In genomic region chr11:116555572-116555971, GRCm38 (mm10) we compare ENCODE assay signal across 26 mouse cellular contexts. TPM values are rescaled to one million over a fixed set of nuclear protein-coding genes. Genes with fewer than 3 reads are reported as not detected.
DNase-seq lines count a peak whose midpoint lies in the region; ATAC-seq and TF ChIP-seq lines count a peak whose summit lies in the region.
"Had no signal": no experiment of that assay in that cellular context is flagged by ENCODE, and none has a peak within 500 bp of the region (broad histone marks: within the 10 kb centered on the region; RNA-seq: fewer than 3 reads in every experiment).

No protein-coding gene starts in this region.

- no peak for TF ChIP-seq RAD21 in CH12.LX (IDR thresholded peaks at IDR 0.05; ENCODE audit: low read depth, low read length)

- no peak for TF ChIP-seq CTCF in forebrain, postnatal 0 days (IDR thresholded peaks at IDR 0.05; ENCODE audit: low read depth)
- no peak for TF ChIP-seq CTCF in CH12.LX (conservative IDR thresholded peaks at IDR 0.05 in 1 of 2, IDR thresholded peaks at IDR 0.05 in 1 of 2; ENCODE audit: low read depth in 2 of 2, low read length in 2 of 2)

- WGBS in forebrain, postnatal 0 days, result 73% methylated on average over 1 of the region's 1 CpGs
- 73% methylated on average over 1 of the region's 1 CpGs for WGBS in forebrain, embryonic 15.5 days
- WGBS in hindbrain, embryonic 15.5 days, result 67% methylated on average over 1 of the region's 1 CpGs
- 61% methylated on average over 1 of the region's 1 CpGs for WGBS in hindbrain, embryonic 11.5 days

- H3K9ac ChIP-seq in forebrain, postnatal 0 days, result no peak overlapping the region
- H3K9ac ChIP-seq in forebrain, embryonic 15.5 days (replicated peaks), result no peak overlapping the region
- no peak overlapping the region for H3K9ac ChIP-seq in hindbrain, embryonic 15.5 days
- H3K9ac ChIP-seq in hindbrain, embryonic 11.5 days (ENCODE audit: low read depth, low read length), result no peak overlapping the region
- no peak overlapping the region for H3K9ac ChIP-seq in CH12.LX (ENCODE audit: insufficient read depth, low read depth)
- H3K9ac ChIP-seq: embryonic facial prominence, embryonic 13.5 days; liver, postnatal 0 days had no signal

- no peak overlapping the region for H3K4me3 ChIP-seq in forebrain, postnatal 0 days (ENCODE audit: low read depth, low read length)
- H3K4me3 ChIP-seq in forebrain, embryonic 15.5 days, result no peak overlapping the region
- no peak overlapping the region for H3K4me3 ChIP-seq in hindbrain, embryonic 15.5 days
- H3K4me3 ChIP-seq in hindbrain, embryonic 11.5 days (ENCODE audit: low read depth, low read length), result no peak overlapping the region
- H3K4me3 ChIP-seq in megakaryocyte, embryonic 14.5 days (replicated peaks), result peak overlapping the region; percentile 79
- no peak overlapping the region for H3K4me3 ChIP-seq in CH12.LX (replicated peaks in 1 of 3; ENCODE audit: low read depth in 2 of 3, low read length in 2 of 3, poor library complexity in 1 of 3)
- H3K4me3 ChIP-seq: embryonic facial prominence, embryonic 13.5 days; erythroblast, embryonic 14.5 days; left cerebral cortex, adult 2 months had no signal

- no peak for TF ChIP-seq POLR2A in CH12.LX (IDR thresholded peaks at IDR 0.05; ENCODE audit: low read depth, low read length)

- no peaks in the 10 kb centered on the region for H3K27me3 ChIP-seq in forebrain, postnatal 0 days (ENCODE audit: insufficient read depth, low read length)
- H3K27me3 ChIP-seq in forebrain, embryonic 15.5 days, result no peaks in the 10 kb centered on the region
- no peaks in the 10 kb centered on the region for H3K27me3 ChIP-seq in hindbrain, embryonic 15.5 days
- no peaks in the 10 kb centered on the region for H3K27me3 ChIP-seq in hindbrain, embryonic 11.5 days (ENCODE audit: control insufficient read depth, insufficient read depth, low read length)
- H3K27me3 ChIP-seq in megakaryocyte, embryonic 14.5 days (replicated peaks), result peaks cover 7% of the 10 kb centered on the region
- no peaks in the 10 kb centered on the region for H3K27me3 ChIP-seq in CH12.LX (replicated peaks)
- H3K27me3 ChIP-seq: embryonic facial prominence, embryonic 13.5 days had no signal

- peak; percentile 51; the same call in 1 of the 2 replicates for ATAC-seq in forebrain, postnatal 0 days
- no peak for ATAC-seq in forebrain, embryonic 15.5 days (replicated peaks)
- 0 out of 2 replicates have a peak, but pooled peaks have one; percentile 27 for ATAC-seq in hindbrain, embryonic 15.5 days (ENCODE audit: low FRiP score, low read depth)
- no peak for ATAC-seq in hindbrain, embryonic 11.5 days (ENCODE audit: low FRiP score)
- ATAC-seq in megakaryocyte, adult 5-6 weeks (ENCODE audit: poor library complexity, severe bottlenecking), result no peak
- ATAC-seq: forebrain, embryonic 14.5 days; liver, postnatal 0 days; lung, postnatal 0 days had no signal

- peaks cover 11% of the 10 kb centered on the region for H3K4me1 ChIP-seq in forebrain, postnatal 0 days (ENCODE audit: insufficient read depth)
- H3K4me1 ChIP-seq in forebrain, embryonic 15.5 days, result peaks cover 20% of the 10 kb centered on the region
- peaks cover 48% of the 10 kb centered on the region for H3K4me1 ChIP-seq in hindbrain, embryonic 15.5 days (replicated peaks)
- H3K4me1 ChIP-seq in hindbrain, embryonic 11.5 days (replicated peaks; ENCODE audit: control insufficient read depth, insufficient read depth, low read length), result peaks cover 4% of the 10 kb centered on the region; the same call in 1 of the 2 replicates
- peaks cover 90% of the 10 kb centered on the region for H3K4me1 ChIP-seq in megakaryocyte, embryonic 14.5 days
- H3K4me1 ChIP-seq in CH12.LX (ENCODE audit: control insufficient read depth in 1 of 2, insufficient read depth in 2 of 2), result peaks cover 8 to 73% of the 10 kb centered on the region in 2 experiments; a peak in 3 of 4 replicates

- H3K9me3 ChIP-seq in forebrain, postnatal 0 days (ENCODE audit: low read length), result no peaks in the 10 kb centered on the region
- H3K9me3 ChIP-seq in forebrain, embryonic 15.5 days, result no peaks in the 10 kb centered on the region
- H3K9me3 ChIP-seq in hindbrain, embryonic 15.5 days, result no peaks in the 10 kb centered on the region
- H3K9me3 ChIP-seq in hindbrain, embryonic 11.5 days (ENCODE audit: control insufficient read depth, low read length), result no peaks in the 10 kb centered on the region
- no peaks in the 10 kb centered on the region for H3K9me3 ChIP-seq in megakaryocyte, embryonic 14.5 days
- H3K9me3 ChIP-seq in CH12.LX (replicated peaks; ENCODE audit: low read length), result peaks cover 4% of the 10 kb centered on the region
- H3K9me3 ChIP-seq: embryonic facial prominence, embryonic 13.5 days had no signal

- H3K79me2 ChIP-seq in CH12.LX (replicated peaks; ENCODE audit: control insufficient read depth, extremely low read depth, insufficient read depth, poor library complexity, severe bottlenecking), result no peaks in the 10 kb centered on the region

- dilution Hi-C loops in CH12.LX (cut with MboI; ENCODE audit: extremely low pct_ligation_motif_present, extremely low pct_unique_long_range_greater_than_20kb, low sequenced_read_pairs), result no loop called here

- TF ChIP-seq EP300 in CH12.LX (IDR thresholded peaks at IDR 0.05; ENCODE audit: low read length), result no peak

- no peaks in the 10 kb centered on the region for H3K36me3 ChIP-seq in forebrain, postnatal 0 days (ENCODE audit: insufficient read depth)
- no peaks in the 10 kb centered on the region for H3K36me3 ChIP-seq in forebrain, embryonic 15.5 days
- H3K36me3 ChIP-seq in hindbrain, embryonic 15.5 days, result no peaks in the 10 kb centered on the region
- H3K36me3 ChIP-seq in hindbrain, embryonic 11.5 days (ENCODE audit: control insufficient read depth, insufficient read depth, low read length), result no peaks in the 10 kb centered on the region
- peaks cover 53% of the 10 kb centered on the region for H3K36me3 ChIP-seq in megakaryocyte, embryonic 14.5 days (replicated peaks; ENCODE audit: low read length)
- peaks cover 0 to 51% of the 10 kb centered on the region in 2 experiments for H3K36me3 ChIP-seq in CH12.LX (replicated peaks in 1 of 2; ENCODE audit: control insufficient read depth in 1 of 2, insufficient read depth in 1 of 2, low read length in 1 of 2)
- H3K36me3 ChIP-seq: embryonic facial prominence, embryonic 13.5 days had no signal

- H3K4me2 ChIP-seq in forebrain, postnatal 0 days (ENCODE audit: low read depth), result no peak overlapping the region
- H3K4me2 ChIP-seq in forebrain, embryonic 15.5 days (replicated peaks), result no peak overlapping the region
- no peak overlapping the region for H3K4me2 ChIP-seq in hindbrain, embryonic 15.5 days
- H3K4me2 ChIP-seq in hindbrain, embryonic 11.5 days (replicated peaks; ENCODE audit: low read depth, low read length), result no peak overlapping the region
- no peak overlapping the region for H3K4me2 ChIP-seq in CH12.LX (ENCODE audit: insufficient read depth, low read depth, poor library complexity, severe bottlenecking)
- H3K4me2 ChIP-seq: embryonic facial prominence, embryonic 13.5 days had no signal

- no peak for DNase-seq in forebrain, postnatal 0 days
- no peak for DNase-seq in hindbrain, embryonic 11.5 days (ENCODE audit: low spot score)
- DNase-seq in CH12.LX (ENCODE audit: extremely low read depth), result peak; percentile 31
- no peak for DNase-seq in lung, postnatal 25 days (ENCODE audit: low spot score)
- DNase-seq: adrenal gland, postnatal 14 days; cerebellum, adult 8-10 months; cerebellum, postnatal 36 days; embryo, embryonic 11 days; gastrocnemius, postnatal 36 days; heart, postnatal 14 days; kidney, adult 11 months; liver, postnatal 0 days; right cerebral cortex, postnatal 14 days had no signal

- no peak overlapping the region for H3K27ac ChIP-seq in forebrain, postnatal 0 days (ENCODE audit: low read depth, low read length)
- H3K27ac ChIP-seq in forebrain, embryonic 15.5 days (replicated peaks), result no peak overlapping the region
- H3K27ac ChIP-seq in hindbrain, embryonic 15.5 days (replicated peaks), result 0 out of 2 replicates have a peak overlapping the region, but pooled peaks have one; percentile 1
- no peak overlapping the region for H3K27ac ChIP-seq in hindbrain, embryonic 11.5 days (ENCODE audit: low read depth, low read length)
- H3K27ac ChIP-seq in CH12.LX (ENCODE audit: insufficient read depth, low read depth), result no peak overlapping the region
- H3K27ac ChIP-seq: embryonic facial prominence, embryonic 13.5 days; kidney, postnatal 0 days; left cerebral cortex, adult 2 months had no signal

- in situ Hi-C loops in CH12.LX (cut with MboI; ENCODE audit: low pct_ligation_motif_present, low pct_unique_long_range_greater_than_20kb, low sequenced_read_pairs), result loop anchor here (5.0 kb wide), 1 partner anchor 37 kb away; no protein-coding TSS in a partner anchor

RNA-seq across cellular contexts. Expression of gene Sphk1, which starts 24.8 kb away (rescaled TPM):
- total RNA-seq in forebrain, postnatal 0 days (2014; rRNA removed), result 12.7 and 13.8 TPM in 2 replicates
- 8.7 and 10.2 TPM in 2 replicates for polyA plus RNA-seq in forebrain, postnatal 0 days (2015; fragmentation: Nextera tagmentation; extraction: Ambion mirVana)
- 2.2 and 2.4 TPM in 2 replicates for polyA plus RNA-seq in forebrain, embryonic 15.5 days (2015; fragmentation: Nextera tagmentation; extraction: Ambion mirVana)
- 8.4 and 11.0 TPM in 2 replicates for polyA plus RNA-seq in hindbrain, embryonic 15.5 days (2015; fragmentation: Nextera tagmentation; extraction: Ambion mirVana)
- polyA plus RNA-seq in hindbrain, embryonic 11.5 days (2014; fragmentation: Nextera tagmentation; extraction: Ambion mirVana), result 8.1 and 10.0 TPM in 2 replicates
- 0.10 and 3.5 TPM in 2 replicates for polyA plus RNA-seq in megakaryocyte, embryonic 14.5 days (2012; ENCODE audit: insufficient read depth, low replicate concordance)
- total RNA-seq in megakaryocyte, adult 5-6 weeks (2015), result 0.60 and 2.2 TPM in 2 replicates
- 1.7 and 2.1 TPM in 2 replicates for total RNA-seq in megakaryocyte, adult 5-6 weeks (2017)
- total RNA-seq in CH12.LX (2012; rRNA removed) (0.84 and 2.1 TPM in 2 replicates), CH12.LX (2014; rRNA removed) (0.20 and 0.89 TPM in 2 replicates)
- polyA plus RNA-seq in CH12.LX (2012; ENCODE audit: insufficient read length, low read depth), result 0.26 and 0.50 TPM in 2 replicates
- total RNA-seq: monocyte, adult 5-6 weeks had no signal

RNA-seq across cellular contexts. Expression of gene Ube2o, which starts 25.7 kb away (rescaled TPM):
- total RNA-seq in forebrain, postnatal 0 days (2014; rRNA removed), result 81.3 and 94.1 TPM in 2 replicates
- polyA plus RNA-seq in forebrain, postnatal 0 days (2015; fragmentation: Nextera tagmentation; extraction: Ambion mirVana), result 26.6 and 32.1 TPM in 2 replicates
- polyA plus RNA-seq in forebrain, embryonic 15.5 days (2015; fragmentation: Nextera tagmentation; extraction: Ambion mirVana), result 22.4 and 27.3 TPM in 2 replicates
- polyA plus RNA-seq in hindbrain, embryonic 15.5 days (2015; fragmentation: Nextera tagmentation; extraction: Ambion mirVana), result 35.0 and 36.7 TPM in 2 replicates
- polyA plus RNA-seq in hindbrain, embryonic 11.5 days (2014; fragmentation: Nextera tagmentation; extraction: Ambion mirVana), result 17.5 and 18.8 TPM in 2 replicates
- 67.5 and 115 TPM in 2 replicates for polyA plus RNA-seq in megakaryocyte, embryonic 14.5 days (2012; ENCODE audit: insufficient read depth, low replicate concordance)
- total RNA-seq in megakaryocyte, adult 5-6 weeks (2015), result 2.9 and 6.6 TPM in 2 replicates
- total RNA-seq in megakaryocyte, adult 5-6 weeks (2017), result 4.8 and 7.7 TPM in 2 replicates
- total RNA-seq in CH12.LX (2012; rRNA removed) (37.6 and 42.8 TPM in 2 replicates), CH12.LX (2014; rRNA removed) (12.6 and 12.7 TPM in 2 replicates)
- polyA plus RNA-seq in CH12.LX (2012; ENCODE audit: insufficient read length, low read depth), result 50.5 and 61.7 TPM in 2 replicates

RNA-seq across cellular contexts. Expression of gene Aanat, which starts 30.7 kb away (rescaled TPM):
- 0.31 and 0.62 TPM in 2 replicates for total RNA-seq in forebrain, postnatal 0 days (2014; rRNA removed)
- 0.88 and 0.89 TPM in 2 replicates for polyA plus RNA-seq in forebrain, postnatal 0 days (2015; fragmentation: Nextera tagmentation; extraction: Ambion mirVana)
- polyA plus RNA-seq in forebrain, embryonic 15.5 days (2015; fragmentation: Nextera tagmentation; extraction: Ambion mirVana), result 0.15 TPM in 1 of 2 replicates, not detected in the other
- polyA plus RNA-seq in hindbrain, embryonic 15.5 days (2015; fragmentation: Nextera tagmentation; extraction: Ambion mirVana), result 0.14 TPM in 1 of 2 replicates, not detected in the other
- polyA plus RNA-seq in hindbrain, embryonic 11.5 days (2014; fragmentation: Nextera tagmentation; extraction: Ambion mirVana), result not detected in 2 replicates
- 0.21 and 2.2 TPM in 2 replicates for polyA plus RNA-seq in megakaryocyte, embryonic 14.5 days (2012; ENCODE audit: insufficient read depth, low replicate concordance)
- not detected in 2 replicates for total RNA-seq in megakaryocyte, adult 5-6 weeks (2015)
- not detected in 2 replicates for total RNA-seq in megakaryocyte, adult 5-6 weeks (2017)
- total RNA-seq in CH12.LX (2012; rRNA removed) (not detected in 2 replicates), CH12.LX (2014; rRNA removed) (not detected in 2 replicates)
- polyA plus RNA-seq in CH12.LX (2012; ENCODE audit: insufficient read length, low read depth), result not detected in 2 replicates
- total RNA-seq: adrenal gland, postnatal 14 days; gastrocnemius, postnatal 36 days; heart, adult 8-10 months; heart, postnatal 14 days; monocyte, adult 5-6 weeks had no signal
- polyA plus RNA-seq: embryonic facial prominence, embryonic 13.5 days; erythroblast, embryonic 14.5 days; kidney, postnatal 0 days; large intestine, adult 2 months; liver, postnatal 0 days; lung, postnatal 0 days had no signal

Comparison
In these comparisons a context has a peak if more than half of its experiments do, and no peak if none do; other contexts are left out.
1. ATAC-seq: peak in forebrain, postnatal 0 days (single experiment) and hindbrain, embryonic 15.5 days (single experiment); none in forebrain, embryonic 15.5 days (single experiment), hindbrain, embryonic 11.5 days (single experiment) and megakaryocyte, adult 5-6 weeks (single experiment).